Mouse (Mus musculus) ES-Bruce4 (cell line): Measurements from ENCODE around the gene Mb. TPM values are rescaled to one million over a fixed set of nuclear protein-coding genes. Genes with fewer than 3 reads are reported as not detected.

Experiments
- H3K27ac ChIP-seq: 2 replicates; pipeline ENCODE4 v1.5.1; 2012; ENCODE audit warnings: low read length, inconsistent platforms; ENCODE audit not compliant: insufficient read depth
- H3K27me3 ChIP-seq: 2 replicates; pipeline ENCODE4 v1.6.1; 2012; ENCODE audit warnings: mild to moderate bottlenecking, low read length, inconsistent platforms; ENCODE audit not compliant: control insufficient read depth, poor library complexity, insufficient read depth, severe bottlenecking
- H3K36me3 ChIP-seq: 2 replicates; pipeline ENCODE4 v1.6.1; 2012; ENCODE audit warnings: inconsistent platforms, mild to moderate bottlenecking, low read length, moderate library complexity; ENCODE audit not compliant: control insufficient read depth, poor library complexity, insufficient read depth, severe bottlenecking
- H3K4me1 ChIP-seq: one replicate; pipeline ENCODE4 v1.8.1; 2011; ENCODE audit warnings: low read length; ENCODE audit not compliant: control insufficient read depth, insufficient read depth
- H3K4me3 ChIP-seq: 2 replicates; pipeline ENCODE4 v1.5.1; 2011; ENCODE audit warnings: low read depth, mild to moderate bottlenecking, low read length
- H3K9ac ChIP-seq: 2 replicates; pipeline ENCODE4 v1.6.1; 2012; ENCODE audit warnings: low read depth, mild to moderate bottlenecking, inconsistent platforms; ENCODE audit not compliant: poor library complexity, severe bottlenecking
- H3K9me3 ChIP-seq: replicated peaks from 2 replicates; pipeline ENCODE4 v1.6.1; 2012; ENCODE audit warnings: mild to moderate bottlenecking, low read length, inconsistent platforms; ENCODE audit not compliant: control insufficient read depth, poor library complexity, insufficient read depth, severe bottlenecking
- CTCF ChIP-seq: IDR thresholded peaks from one replicate; pipeline ENCODE4 v1.8.1; 2011; ENCODE audit warnings: low read depth, low read length
- EP300 ChIP-seq: IDR thresholded peaks from 2 replicates; pipeline ENCODE4 v1.6.1; 2011; ENCODE audit warnings: low read depth, low read length; ENCODE audit not compliant: insufficient read depth
- POLR2A ChIP-seq: IDR thresholded peaks from one replicate; pipeline ENCODE4 v1.8.1; 2011; ENCODE audit warnings: low read length; ENCODE audit not compliant: insufficient read depth
- polyA plus RNA-seq: library from polyadenylated mRNA; stranded (reverse); fragments of >200 nt; gene quantifications from 2 replicates; pipeline ENCODE4 v1.2.4, GENCODE M21; 2011; ENCODE audit warnings: low read depth; ENCODE audit not compliant: missing spikeins, insufficient read depth, insufficient read length

The Mb gene
- polyA plus RNA-seq, 1 experiment: 1.9 TPM

- H3K27ac ChIP-seq: peak overlapping the region; percentile 70
- H3K4me3 ChIP-seq: peak overlapping the region; percentile 8; the same call in 1 of the 2 replicates
- peaks cover 8% of the 10 kb centered on the region for H3K4me1 ChIP-seq
- no peaks in the 10 kb centered on the region for H3K9me3 ChIP-seq
- TF ChIP-seq CTCF (no peak), EP300 (no peak), POLR2A (no peak)
- H3K36me3 ChIP-seq: no peaks in the 10 kb centered on the region
- H3K27me3 ChIP-seq: no peaks in the 10 kb centered on the region
- peak overlapping the region; percentile 2 for H3K9ac ChIP-seq
Measured at GRCm38 (mm10) chr15:77079890-77080361, 29.5 kb upstream of the Mb start.

GRCm38 (mm10) chr15:77079256-77079822 lies 28.9 kb upstream of the Mb start:
- no peaks in the 10 kb centered on the region for H3K36me3 ChIP-seq
- TF ChIP-seq POLR2A (no peak), EP300 (no peak), CTCF (no peak)
- H3K4me3 ChIP-seq: 0 out of 2 replicates have a peak overlapping the region, but pooled peaks have one; percentile 13
- H3K4me1 ChIP-seq: peaks cover 8% of the 10 kb centered on the region
- H3K27me3 ChIP-seq: no peaks in the 10 kb centered on the region
- peak overlapping the region; percentile 70 for H3K27ac ChIP-seq
- peak overlapping the region; percentile 2 for H3K9ac ChIP-seq
- no peaks in the 10 kb centered on the region for H3K9me3 ChIP-seq

- H3K27me3 ChIP-seq: no peaks in the 10 kb centered on the region
- H3K9ac ChIP-seq: 0 out of 2 replicates have a peak overlapping the region, but pooled peaks have one; percentile 5
- H3K4me3 ChIP-seq: peak overlapping the region; percentile 14; the same call in 1 of the 2 replicates
- H3K9me3 ChIP-seq: no peaks in the 10 kb centered on the region
- H3K36me3 ChIP-seq: no peaks in the 10 kb centered on the region
- peaks cover 8% of the 10 kb centered on the region for H3K4me1 ChIP-seq
- H3K27ac ChIP-seq: peak overlapping the region; percentile 70
- TF ChIP-seq EP300: no peak
- no peak for TF ChIP-seq CTCF
- TF ChIP-seq POLR2A: no peak
Measured at GRCm38 (mm10) chr15:77078786-77079185, 28.3 kb upstream of the Mb start.

GRCm38 (mm10) chr15:77077906-77078305 lies 27.4 kb upstream of the Mb start:
- Histone ChIP-seq H3K4me3 (no peak overlapping the region), H3K27me3 (no peaks in the 10 kb centered on the region), H3K27ac (0 out of 2 replicates have a peak overlapping the region, but pooled peaks have one; percentile 1), H3K9ac (peak overlapping the region; percentile 5; the same call in 1 of the 2 replicates), H3K36me3 (no peaks in the 10 kb centered on the region), H3K9me3 (no peaks in the 10 kb centered on the region), H3K4me1 (peaks cover 8% of the 10 kb centered on the region)
- TF ChIP-seq POLR2A (no peak), EP300 (no peak), CTCF (no peak)

GRCm38 (mm10) chr15:77076523-77076922 lies 26.1 kb upstream of the Mb start:
- Histone ChIP-seq H3K4me1 (peaks cover 8% of the 10 kb centered on the region), H3K9me3 (no peaks in the 10 kb centered on the region), H3K27ac (no peak overlapping the region), H3K4me3 (no peak overlapping the region), H3K9ac (no peak overlapping the region), H3K36me3 (no peaks in the 10 kb centered on the region), H3K27me3 (no peaks in the 10 kb centered on the region)
- TF ChIP-seq EP300 (no peak), CTCF (no peak), POLR2A (no peak)

- no peak overlapping the region for H3K4me3 ChIP-seq
- no peaks in the 10 kb centered on the region for H3K27me3 ChIP-seq
- no peaks in the 10 kb centered on the region for H3K9me3 ChIP-seq
- TF ChIP-seq POLR2A: no peak
- TF ChIP-seq EP300: no peak
- TF ChIP-seq CTCF: no peak
- no peak overlapping the region for H3K9ac ChIP-seq
- no peaks in the 10 kb centered on the region for H3K36me3 ChIP-seq
- no peak overlapping the region for H3K27ac ChIP-seq
- peaks cover 3% of the 10 kb centered on the region for H3K4me1 ChIP-seq
Measured at GRCm38 (mm10) chr15:77072556-77073163, 22.2 kb upstream of the Mb start.
